Mouse (Mus musculus): ENCODE measurements around the gene Med8.

- no peak for TF ChIP-seq POLR2A (IDR thresholded peaks at IDR 0.05; ENCODE audit: low read depth, low read length)
- TF ChIP-seq CTCF (IDR thresholded peaks at IDR 0.05; ENCODE audit: extremely low read depth, insufficient read depth, insufficient read length, insufficient replicate concordance) = no peak
These were observed 6.6 kb downstream of the Med8 start for GRCm38 (mm10) chr4:118415779-118416178.

Measured in spleen, adult 2 months (tissue).